Mouse (Mus musculus) heart, adult 2 months (tissue): ENCODE measurements around the gene A930018P22Rik. TPM values are rescaled to one million over a fixed set of nuclear protein-coding genes. Genes with fewer than 3 reads are reported as not detected.
"Not testable (repeated sequence)": the region's sequence is repeated elsewhere in the genome, so short reads cannot be mapped to it uniquely, and the experiment has no call there.

ENCODE experiments used
- DNase-seq, 2 experiments: peaks; one replicate each; pipeline ENCODE4 v3.0.0; 2021
- H3K27ac ChIP-seq: fragments of 200-600 bp; 2 replicates; pipeline ENCODE4 v1.8.1; 2022
- H3K27me3 ChIP-seq: fragments of 200-500 bp; 2 replicates; pipeline ENCODE4 v1.6.1; 2012; ENCODE audit warnings: mild to moderate bottlenecking, low read length, inconsistent platforms, mixed read lengths; ENCODE audit not compliant: control insufficient read depth, insufficient read depth
- H3K36me3 ChIP-seq: fragments of 200-500 bp; 2 replicates; pipeline ENCODE4 v1.6.1; 2012; ENCODE audit warnings: low read length, inconsistent platforms; ENCODE audit not compliant: control insufficient read depth, insufficient read depth
- H3K4me1 ChIP-seq: fragments of 200-500 bp; 2 replicates; pipeline ENCODE4 v1.6.1; 2011; ENCODE audit warnings: low read length; ENCODE audit not compliant: control insufficient read depth, insufficient read depth
- H3K4me3 ChIP-seq: fragments of 200-600 bp; 2 replicates; pipeline ENCODE4 v1.8.1; 2022
- H3K79me2 ChIP-seq: fragments of 200-500 bp; replicated peaks from 2 replicates; pipeline ENCODE4 v1.6.1; 2012; ENCODE audit warnings: mild to moderate bottlenecking, inconsistent platforms, low read length, moderate library complexity, mixed read lengths; ENCODE audit not compliant: control insufficient read depth, insufficient read depth
- H3K9ac ChIP-seq: fragments of 200-500 bp; 2 replicates; pipeline ENCODE4 v1.6.1; 2012; ENCODE audit warnings: low read depth, mild to moderate bottlenecking, control low read depth, inconsistent platforms, low read length, mixed read lengths
- CTCF ChIP-seq: fragments of 200-600 bp; IDR thresholded peaks from 2 replicates; pipeline ENCODE4 v1.8.1; 2022; ENCODE audit warnings: antibody characterized with exemption, mild to moderate bottlenecking, moderate library complexity
- EP300 ChIP-seq: fragments of 200-500 bp; IDR thresholded peaks from 2 replicates; pipeline ENCODE4 v1.6.1; 2011; ENCODE audit warnings: low read depth, low read length, control low read depth; ENCODE audit not compliant: insufficient read depth
- POLR2A ChIP-seq: fragments of 200-500 bp; IDR thresholded peaks from 2 replicates; pipeline ENCODE4 v1.6.1; 2011; ENCODE audit warnings: mild to moderate bottlenecking, low read depth, low read length, control low read depth; ENCODE audit not compliant: insufficient read depth
- WGBS: fragments of 180-500 bp; shearing (Covaris S2); methylation state at CpG from one replicate; pipeline ENCODE4 v1.1.7; 2018; 5-methylcytosine and 5-hydroxymethylcytosine counted together
- intact Hi-C: fragments of 180-260 bp; cut with DNase I; formaldehyde crosslinking; loops from one replicate; pipeline ENCODE4 v1.15.1; 2025
- long read RNA-seq: library from polyadenylated mRNA; stranded (forward); transcript quantifications from one replicate; pipeline ENCODE4 v2.0.0, GENCODE M21; 2021
- polyA plus RNA-seq: library from polyadenylated mRNA; depleted of rRNA; stranded (reverse); fragments of >200 nt; gene quantifications from 2 replicates; pipeline ENCODE4 v1.2.3, GENCODE M21; 2012; rRNA removed
- total RNA-seq, 2 experiments: library from RNA; stranded (reverse); gene quantifications; 2 replicates each; pipeline ENCODE4 v1.2.3; 2021

A930018P22Rik gene
- total RNA-seq (under 1 TPM; 0.48 to 0.63 TPM), polyA plus RNA-seq (not detected in 2 replicates)
- long read RNA-seq: 0 reads

- Histone ChIP-seq H3K27me3 (no peaks in the 10 kb centered on the region), H3K79me2 (no peaks in the 10 kb centered on the region), H3K27ac (peak within 1 kb of the TSS; percentile 82), H3K9ac (peak within 1 kb of the TSS; percentile 73), H3K4me1 (peaks cover 7% of the 10 kb centered on the region), H3K36me3 (peaks cover 6% of the 10 kb centered on the region; the same call in 1 of the 2 replicates), H3K4me3 (peak within 1 kb of the TSS; percentile 82)
- peak; percentile 94 to 97 for DNase-seq
- intact Hi-C loops: loop anchor here (1.0 to 10.0 kb wide), 2 partner anchors 27 to 88 kb away; partner anchors contain the start of gene Cd59a
- 1% methylated on average over 73 of the region's 74 CpGs for WGBS
- TF ChIP-seq CTCF (peak; percentile 10; the same call in 1 of the 2 replicates), EP300 (peak; percentile 79), POLR2A (peak; percentile 75)
These were observed at the start of gene A930018P22Rik for GRCm38 (mm10) chr2:104122505-104123378. TSS of gene A930018P22Rik (plus strand) at chr2:104122769.

DNA sequence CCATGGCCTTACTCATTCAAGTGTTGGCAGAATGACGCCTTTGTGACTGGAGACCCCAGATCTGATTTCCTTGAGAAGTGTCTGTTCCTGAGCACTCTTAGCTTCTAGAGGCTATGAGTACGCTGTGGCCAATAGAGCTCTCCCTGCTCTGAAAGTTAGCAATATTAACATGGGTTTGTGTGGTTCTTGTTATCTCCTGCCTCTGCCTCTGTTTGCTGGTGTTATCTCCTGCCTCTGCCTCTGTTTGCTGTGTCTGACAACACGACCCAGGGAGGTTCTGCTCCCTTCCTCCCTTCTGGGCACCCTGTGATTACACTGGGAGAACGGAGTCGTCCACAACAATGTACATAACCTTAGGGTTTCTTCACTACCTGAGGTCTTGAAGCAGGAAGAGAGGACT lies 44.3 kb upstream of the A930018P22Rik start:
- H3K4me1 ChIP-seq, intact Hi-C loops, H3K27ac ChIP-seq, H3K4me3 ChIP-seq, DNase-seq, H3K9ac ChIP-seq, H3K27me3 ChIP-seq, H3K36me3 ChIP-seq, H3K79me2 ChIP-seq: not testable (repeated sequence)
- 59% methylated on average over 5 of the region's 5 CpGs for WGBS

DNA sequence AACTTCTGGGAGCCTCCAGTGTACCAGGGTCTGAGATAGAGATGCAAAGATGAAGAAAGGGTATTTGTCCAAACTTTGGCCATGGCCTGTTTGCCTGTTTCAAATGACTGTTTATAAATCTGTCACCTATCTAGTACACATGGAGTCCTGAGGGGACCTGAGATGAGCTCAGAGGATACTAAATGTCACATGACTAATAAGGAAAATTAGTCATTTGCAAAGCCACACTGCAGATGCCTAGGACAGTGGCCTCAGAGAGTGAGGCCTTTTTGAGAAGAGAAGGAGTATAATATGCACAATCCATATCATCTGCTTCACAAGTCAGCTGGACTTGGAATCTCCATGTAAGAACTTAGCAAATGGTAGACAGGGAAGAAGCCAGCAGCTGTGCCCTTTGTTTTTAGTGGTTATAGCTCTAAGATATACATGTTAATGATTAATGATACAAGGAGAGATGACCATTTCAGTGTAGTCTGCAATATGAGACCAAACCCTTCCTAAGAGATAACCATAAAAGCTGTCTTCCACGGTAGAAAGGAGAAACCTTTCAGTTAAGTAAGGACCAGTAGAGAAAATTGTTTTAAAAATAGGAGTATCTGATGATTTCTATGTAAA lies 41.0 kb upstream of the A930018P22Rik start:
- H3K9ac ChIP-seq, H3K4me3 ChIP-seq, H3K79me2 ChIP-seq, intact Hi-C loops, DNase-seq, H3K27me3 ChIP-seq, H3K27ac ChIP-seq, H3K4me1 ChIP-seq, H3K36me3 ChIP-seq: not testable (repeated sequence)
- no CpG with 5 or more reads among the region's 1 CpGs for WGBS

DNA sequence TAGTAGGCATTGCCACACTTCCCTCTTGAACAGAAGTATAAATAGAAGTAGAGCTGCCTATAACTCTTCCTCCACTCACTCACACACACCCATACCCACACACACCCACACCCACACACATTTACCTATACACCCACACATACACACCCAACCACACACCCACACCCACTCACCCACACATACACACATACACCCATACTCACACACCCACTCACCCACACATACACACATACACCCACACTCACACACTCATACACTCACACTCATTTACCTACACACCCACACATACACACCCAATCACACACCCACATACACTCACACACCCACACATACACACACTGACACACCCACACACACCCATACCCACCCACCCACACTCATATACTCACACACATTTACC lies 40.1 kb upstream of the A930018P22Rik start:
- H3K27me3 ChIP-seq: no peaks in the 10 kb centered on the region
- no peak for DNase-seq
- no peaks in the 10 kb centered on the region for H3K79me2 ChIP-seq
- intact Hi-C loops: no loop called here
- no peaks in the 10 kb centered on the region for H3K36me3 ChIP-seq
- H3K4me1 ChIP-seq: no peaks in the 10 kb centered on the region
- no peak overlapping the region for H3K27ac ChIP-seq
- no peak overlapping the region for H3K9ac ChIP-seq
- TF ChIP-seq POLR2A: no peak
- TF ChIP-seq EP300: no peak
- no peak overlapping the region for H3K4me3 ChIP-seq

DNA sequence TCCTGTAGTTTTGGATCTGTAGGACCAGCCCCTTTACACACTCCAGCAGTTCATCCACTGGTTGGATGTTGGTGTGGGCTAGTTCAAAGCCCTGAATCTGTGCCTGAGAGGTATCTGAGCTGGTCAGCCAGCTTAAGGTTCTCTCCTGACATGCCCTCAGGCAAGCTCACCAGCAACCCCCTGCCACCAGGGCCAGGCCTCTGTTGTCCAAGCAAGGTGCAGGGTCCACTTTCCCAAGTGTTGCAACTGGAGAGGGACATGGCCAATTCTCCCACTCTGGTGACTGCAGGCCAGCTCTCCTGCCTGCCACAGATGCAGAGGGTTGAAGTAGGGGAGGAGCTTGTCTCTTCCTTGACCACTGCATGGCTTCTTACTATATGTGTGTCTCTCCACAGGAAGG lies 38.5 kb upstream of the A930018P22Rik start:
- H3K36me3 ChIP-seq, H3K79me2 ChIP-seq, H3K27ac ChIP-seq, DNase-seq, H3K27me3 ChIP-seq, H3K4me1 ChIP-seq, H3K9ac ChIP-seq, intact Hi-C loops, H3K4me3 ChIP-seq: not testable (repeated sequence)

- H3K36me3 ChIP-seq, H3K79me2 ChIP-seq, H3K4me1 ChIP-seq, H3K9ac ChIP-seq, H3K4me3 ChIP-seq, DNase-seq, intact Hi-C loops, H3K27me3 ChIP-seq, H3K27ac ChIP-seq: not testable (repeated sequence)
- 71% methylated on average over 1 of the region's 1 CpGs for WGBS
These were observed 35.0 kb upstream of the A930018P22Rik start for GRCm38 (mm10) chr2:104087562-104087961.
